Mouse (Mus musculus) layer of hippocampus, adult 11-12 months (tissue): Measurements from ENCODE around the gene Alms1.
"Not testable (repeated sequence)": the region's sequence is repeated elsewhere in the genome, so short reads cannot be mapped to it uniquely, and the experiment has no call there.

ENCODE experiments used
- DNase-seq: peaks from one replicate; pipeline ENCODE4 v3.0.0; 2022; ENCODE audit warnings: low spot score

The Alms1 gene

GRCm38 (mm10) chr6:85587396-85588143, at the start of gene Alms1:
Alms1 (plus strand) TSS chr6:85587531.
- DNase-seq: peak; percentile 92

DNA sequence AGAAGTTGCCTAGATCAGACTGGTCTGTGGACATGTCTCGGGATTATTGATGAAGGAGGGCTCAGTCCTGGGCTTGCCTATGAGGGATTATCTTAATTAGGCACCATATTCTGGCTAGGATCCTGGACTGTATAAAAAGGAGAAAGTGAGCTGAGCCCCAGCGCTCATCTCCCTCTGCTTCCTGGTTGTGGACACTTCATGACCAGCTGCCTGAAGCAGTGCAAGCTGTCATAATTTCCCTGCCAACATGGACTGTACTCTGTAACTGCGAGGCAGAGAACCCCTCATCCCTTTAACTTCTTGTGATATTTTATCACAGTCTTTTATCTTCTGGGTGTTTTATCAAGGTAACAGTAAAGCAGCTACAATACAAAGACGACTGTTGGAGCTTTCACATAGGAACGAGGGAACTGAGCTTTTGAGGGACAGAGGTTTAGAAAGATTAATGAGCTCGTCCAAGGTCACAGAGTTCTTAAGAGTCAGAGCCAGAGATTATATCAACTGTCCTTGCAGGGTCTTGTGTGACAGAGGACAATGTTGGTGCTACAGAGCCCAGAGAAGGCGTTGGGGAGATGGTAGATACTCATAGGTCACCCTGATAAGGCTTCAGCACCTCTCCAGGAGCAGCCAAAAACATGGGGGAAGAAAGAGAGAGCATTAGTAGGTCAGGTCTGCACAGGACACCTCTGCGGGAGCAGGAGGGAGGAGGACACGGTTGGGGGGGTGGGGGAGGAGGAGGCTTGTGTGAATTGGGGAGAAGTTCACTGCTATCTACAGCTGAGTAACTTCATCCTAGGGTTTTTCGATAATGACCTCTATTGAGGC, 43.8 kb upstream of the Alms1 start:
- no peak for DNase-seq

GRCm38 (mm10) chr6:85544251-85544881, 43.0 kb upstream of the Alms1 start:
- DNase-seq: peak; percentile 54

- DNase-seq: no peak
Observed at GRCm38 (mm10) chr6:85547642-85548041, 39.7 kb upstream of the Alms1 start.

DNA sequence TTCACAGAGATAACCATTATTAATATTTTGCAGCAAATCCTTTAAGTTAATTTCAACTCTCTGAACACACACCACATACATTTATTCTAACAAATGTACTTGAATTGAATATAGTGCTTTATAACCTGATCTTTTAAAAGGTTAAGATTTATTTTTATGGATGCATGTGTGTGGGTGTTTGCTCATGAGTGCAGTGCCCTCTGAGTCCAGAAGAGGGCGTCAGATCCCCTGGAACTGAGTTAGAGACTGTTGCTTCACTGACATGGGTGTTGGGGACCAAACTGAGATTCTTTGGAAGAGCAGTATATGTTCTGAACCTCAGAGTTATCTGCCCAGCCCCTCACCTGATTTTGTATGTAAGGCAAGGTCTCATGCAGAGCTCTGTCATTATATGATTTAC, 25.0 kb upstream of the Alms1 start:
- no peak for DNase-seq

GRCm38 (mm10) chr6:85572816-85573215, 14.5 kb upstream of the Alms1 start:
- no peak for DNase-seq

DNA sequence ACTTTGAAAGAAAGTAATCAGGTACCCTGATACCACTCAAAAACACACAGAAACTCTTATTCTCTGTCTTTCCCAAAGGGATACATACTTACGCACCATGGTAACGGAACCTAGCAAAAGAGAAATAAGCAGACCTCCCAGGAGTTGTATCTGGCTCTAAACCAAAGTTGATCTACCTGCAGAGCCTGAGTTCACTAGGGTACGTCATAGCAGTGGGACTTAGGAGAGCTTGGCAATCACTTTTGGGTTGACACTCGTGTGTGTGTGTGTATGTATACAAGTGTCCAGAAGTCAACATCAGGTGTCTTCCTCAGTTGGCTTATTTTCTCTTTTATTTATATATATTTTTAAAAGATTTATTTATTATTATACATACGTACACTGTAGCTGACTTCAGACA, 5.6 kb upstream of the Alms1 start:
- no peak for DNase-seq

DNA sequence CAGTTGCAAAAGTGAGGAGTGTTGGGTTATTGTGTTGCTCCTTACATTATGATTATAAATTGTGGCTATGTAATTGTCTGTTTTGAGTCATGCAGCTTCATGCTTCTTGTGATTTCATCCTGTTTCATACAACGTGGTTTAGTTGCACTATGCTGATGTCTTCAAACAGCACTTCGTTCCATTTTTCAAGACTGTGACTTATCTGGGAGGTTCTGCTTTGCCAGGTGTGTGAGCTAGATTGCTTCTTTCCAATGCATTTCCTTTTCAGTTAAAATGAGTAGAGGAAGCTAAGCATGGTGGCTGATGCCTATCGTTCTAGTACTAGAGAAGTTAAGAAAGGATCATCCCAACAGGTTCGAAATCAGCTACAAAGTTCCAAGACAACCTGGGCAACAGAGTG, 2.7 kb upstream of the Alms1 start:
- no peak for DNase-seq

DNA sequence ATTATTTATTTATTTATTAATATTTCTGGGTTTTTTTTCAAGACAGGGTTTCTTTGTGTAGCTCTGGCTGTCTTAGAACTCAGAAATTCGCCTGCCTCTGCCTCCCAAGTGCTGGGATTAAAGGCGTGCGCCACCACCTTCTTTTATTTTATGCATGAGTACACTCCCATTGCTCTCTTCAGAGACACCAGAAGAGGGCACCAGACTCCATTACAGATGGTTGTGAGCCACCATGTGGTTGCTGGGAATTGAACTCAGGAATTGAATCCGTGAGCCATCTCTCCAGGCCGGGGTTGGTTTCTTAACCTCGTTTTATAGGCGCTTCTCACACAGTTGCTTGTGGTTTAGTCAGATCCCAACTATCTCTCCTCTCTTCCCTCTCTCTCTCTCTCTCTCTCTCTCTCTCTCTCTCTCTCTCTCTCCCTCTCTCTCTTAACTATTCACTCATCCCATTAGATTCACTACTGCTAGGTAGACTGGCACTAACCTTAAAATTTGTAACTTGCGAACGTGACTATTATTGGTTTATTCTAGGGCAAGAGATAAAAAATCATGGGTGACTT, 445 bp upstream of the Alms1 start:
- peak; percentile 3 for DNase-seq

GRCm38 (mm10) chr6:85588164-85588563, 833 bp downstream of the Alms1 start:
- DNase-seq: no peak

DNA sequence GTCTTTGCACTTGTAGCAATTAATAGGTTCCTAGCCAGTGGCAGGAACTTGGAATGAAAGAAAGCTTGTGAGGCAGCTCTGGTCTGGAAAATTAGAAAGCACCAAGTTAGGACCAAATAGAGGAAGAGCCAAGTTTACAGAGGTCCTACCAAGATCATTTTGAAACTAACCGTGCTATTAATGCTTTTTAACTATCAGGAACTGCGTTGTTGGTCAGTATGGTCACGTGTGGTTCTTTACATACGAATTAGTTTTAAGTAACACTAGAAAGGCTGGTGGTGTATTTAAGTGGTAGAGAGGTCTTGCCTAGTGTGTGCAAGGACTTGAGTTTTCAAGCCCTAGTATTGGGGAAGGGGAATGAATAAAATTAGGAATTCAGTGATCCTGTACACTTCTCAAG, 1.2 kb downstream of the Alms1 start:
- no peak for DNase-seq

DNA sequence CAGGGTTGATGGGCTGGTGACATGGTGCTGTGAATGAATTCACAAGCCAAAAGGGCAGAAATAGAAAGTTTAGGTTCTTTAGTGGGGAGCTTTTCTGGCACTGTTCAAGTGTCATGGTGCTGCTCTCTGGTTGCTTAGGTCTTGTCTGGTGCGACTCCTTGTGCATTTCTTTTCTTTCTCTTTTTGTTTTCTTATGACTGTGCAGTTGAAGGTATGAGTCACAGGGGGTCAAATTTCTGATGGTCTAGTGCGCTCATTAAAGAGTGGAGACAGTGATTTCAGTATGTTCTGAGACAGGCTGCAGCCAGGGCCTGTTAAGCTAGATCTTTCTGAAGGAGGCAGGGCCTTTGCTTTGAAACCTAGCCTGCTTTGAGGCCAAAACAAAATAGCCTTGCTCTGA, 2.8 kb downstream of the Alms1 start:
- no peak for DNase-seq

DNA sequence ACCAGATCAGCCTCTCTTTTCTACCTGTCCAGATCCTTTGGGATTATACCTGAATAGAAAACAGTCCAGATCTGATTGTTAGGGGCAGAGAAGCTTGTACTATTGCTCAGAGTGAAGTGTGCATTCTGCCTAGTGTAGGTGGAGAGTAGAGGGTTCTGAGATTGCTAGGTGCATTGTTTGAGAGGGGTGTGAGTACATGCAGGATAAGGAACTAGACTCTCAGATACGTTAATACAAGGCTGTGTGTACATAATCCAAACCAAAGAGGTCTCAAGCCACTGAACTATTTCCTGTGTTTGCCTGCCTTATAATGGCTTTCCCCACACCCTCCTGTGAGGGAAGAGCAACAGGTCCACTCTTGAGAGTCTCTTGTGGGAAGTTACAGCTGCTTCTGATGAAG, 12.0 kb downstream of the Alms1 start:
- DNase-seq: no peak

GRCm38 (mm10) chr6:85610511-85610910, 23.2 kb downstream of the Alms1 start:
- no peak for DNase-seq

- DNase-seq: no peak
Observed at GRCm38 (mm10) chr6:85620826-85621225, 33.5 kb downstream of the Alms1 start.

DNA sequence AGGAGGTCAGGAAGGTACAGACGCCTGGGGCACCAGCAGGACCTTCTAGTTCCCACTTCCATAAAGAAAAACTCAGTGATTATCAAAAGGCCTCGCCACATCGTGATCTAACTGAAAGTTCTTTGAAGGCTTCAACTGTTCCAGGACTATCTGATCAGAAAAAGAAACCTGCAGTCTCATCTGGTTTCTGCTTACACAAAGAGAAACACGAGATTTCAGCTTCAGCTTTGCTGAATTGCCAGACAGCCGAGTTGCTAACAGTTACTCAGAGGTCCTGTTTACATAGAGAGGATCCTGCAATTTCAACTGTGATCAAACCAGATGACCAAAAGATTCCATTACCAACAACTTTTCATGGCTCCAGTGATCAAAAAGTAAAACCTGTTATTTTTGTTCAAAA, 34.3 kb downstream of the Alms1 start:
- no peak for DNase-seq

DNA sequence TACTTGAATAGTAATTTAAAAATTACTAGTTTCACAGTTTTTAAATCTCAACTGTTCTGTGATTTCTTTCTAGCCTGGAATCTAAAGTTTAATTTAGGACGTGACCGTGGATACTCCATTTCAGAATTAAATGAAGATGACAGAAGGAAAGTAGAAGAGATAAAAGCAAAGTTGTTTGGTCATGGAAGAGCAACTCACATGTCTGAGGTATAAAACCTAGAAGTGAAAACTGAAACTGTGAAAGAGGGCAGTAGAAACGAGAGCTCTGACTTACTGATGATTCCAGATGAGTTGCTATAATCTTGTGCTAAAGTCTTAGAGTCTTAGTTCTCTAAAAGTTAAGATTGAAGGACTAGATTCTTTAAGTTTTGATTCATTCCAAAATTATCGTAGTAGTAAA, 37.2 kb downstream of the Alms1 start:
- no peak for DNase-seq

GRCm38 (mm10) chr6:85633165-85633564, 45.8 kb downstream of the Alms1 start:
- no peak for DNase-seq

GRCm38 (mm10) chr6:85653244-85653643, 65.9 kb downstream of the Alms1 start:
- DNase-seq: no peak

GRCm38 (mm10) chr6:85701943-85702342, 114.6 kb downstream of the Alms1 start:
- DNase-seq: not testable (repeated sequence)

- not testable (repeated sequence) for DNase-seq
Observed at GRCm38 (mm10) chr6:85709206-85709605, 121.9 kb downstream of the Alms1 start.

DNA sequence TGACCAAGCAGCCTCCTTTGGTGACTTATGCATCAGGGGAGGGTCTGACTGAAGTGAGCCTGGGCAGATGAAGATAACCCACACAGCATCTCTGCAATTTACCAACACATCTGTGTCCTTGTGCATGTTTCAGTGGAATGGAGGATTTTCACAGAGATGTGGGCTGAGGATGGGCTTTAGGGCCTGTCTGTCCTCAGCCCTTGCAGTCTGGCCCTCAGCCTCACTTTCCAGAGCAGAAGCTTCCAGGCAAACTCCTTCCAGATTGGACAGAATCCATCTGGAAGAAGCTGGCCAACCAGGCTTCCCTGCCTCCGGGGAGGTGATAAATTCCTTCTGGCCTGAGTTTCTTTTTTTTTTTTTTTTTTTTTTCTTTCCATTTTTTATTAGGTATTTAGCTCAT, 122.3 kb downstream of the Alms1 start:
- DNase-seq: not testable (repeated sequence)

- not testable (repeated sequence) for DNase-seq
Observed at GRCm38 (mm10) chr6:85713105-85713504, 125.8 kb downstream of the Alms1 start, which contains the start of gene Nat8f7. Nat8f7 (minus strand) TSS chr6:85713205.
